Mouse (Mus musculus): ENCODE data around the gene Astn2. TPM values are rescaled to one million over a fixed set of nuclear protein-coding genes. Genes with fewer than 3 reads are reported as not detected.

The Astn2 gene
- polyA plus RNA-seq, 1 experiment from 2014 or later = 0.24 TPM

DNA sequence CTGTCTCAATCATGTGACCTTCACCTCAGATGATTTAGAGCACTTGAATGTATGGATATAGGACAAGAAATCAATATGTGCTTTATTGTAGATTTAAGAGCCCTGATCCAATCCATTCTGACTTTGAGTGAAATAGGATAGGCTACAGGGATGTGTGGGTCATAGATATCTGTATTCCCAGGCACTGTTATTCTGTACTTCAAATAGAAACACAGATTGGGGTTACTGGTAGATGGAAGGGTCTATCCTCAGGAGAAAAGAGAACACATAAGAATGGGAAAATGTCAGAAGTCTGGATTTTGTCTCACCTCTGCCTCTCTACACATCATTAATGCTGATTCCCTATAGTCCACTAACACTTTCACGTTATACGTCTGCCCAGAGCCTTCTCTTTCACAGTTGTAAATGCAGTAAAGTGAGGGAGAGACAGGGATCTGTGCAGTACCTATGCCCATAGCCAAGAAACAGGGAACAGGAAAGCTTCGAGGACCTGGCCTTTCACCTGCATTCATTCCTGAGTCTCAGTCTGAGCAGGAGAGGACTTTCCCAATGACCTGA is 981.3 kb downstream of the Astn2 start:
- Histone ChIP-seq H3K4me3 (replicated peaks; ENCODE audit: low read depth, low read length) (no peak overlapping the region), H3K27ac (no peak overlapping the region), H3K36me3 (ENCODE audit: insufficient read depth, low read length) (no peaks in the 10 kb centered on the region), H3K4me1 (replicated peaks; ENCODE audit: insufficient read depth, low read length) (peaks cover 10% of the 10 kb centered on the region; the same call in 1 of the 2 replicates), H3K4me2 (ENCODE audit: low read length) (no peak overlapping the region), H3K9ac (ENCODE audit: low read depth, low read length) (no peak overlapping the region), H3K9me3 (replicated peaks; ENCODE audit: low read length) (no peaks in the 10 kb centered on the region), H3K27me3 (ENCODE audit: insufficient read depth, low read length) (no peaks in the 10 kb centered on the region)
- 79% methylated on average over 3 of the region's 3 CpGs for WGBS
- no peak for TF ChIP-seq CTCF (IDR thresholded peaks at IDR 0.05; ENCODE audit: low read depth)
- DNase-seq (ENCODE audit: low spot score) (no peak), ATAC-seq (replicated peaks; ENCODE audit: low FRiP score, low read depth) (no peak)

GRCm38 (mm10) chr4:65421272-65421671 is 983.1 kb downstream of the Astn2 start:
- Histone ChIP-seq H3K27me3 (ENCODE audit: insufficient read depth, low read length) (no peaks in the 10 kb centered on the region), H3K9me3 (replicated peaks; ENCODE audit: low read length) (no peaks in the 10 kb centered on the region), H3K4me1 (replicated peaks; ENCODE audit: insufficient read depth, low read length) (peaks cover 6% of the 10 kb centered on the region; the same call in 1 of the 2 replicates), H3K9ac (ENCODE audit: low read depth, low read length) (no peak overlapping the region), H3K4me3 (replicated peaks; ENCODE audit: low read depth, low read length) (no peak overlapping the region), H3K36me3 (ENCODE audit: insufficient read depth, low read length) (no peaks in the 10 kb centered on the region), H3K27ac (peak overlapping the region; percentile 51), H3K4me2 (ENCODE audit: low read length) (no peak overlapping the region)
- no peak for TF ChIP-seq CTCF (IDR thresholded peaks at IDR 0.05; ENCODE audit: low read depth)
- peak; percentile 45 for DNase-seq (ENCODE audit: low spot score)
- WGBS = 58% methylated on average over 2 of the region's 2 CpGs
- ATAC-seq (replicated peaks; ENCODE audit: low FRiP score, low read depth) = no peak

GRCm38 (mm10) chr4:65420511-65420931 is 983.9 kb downstream of the Astn2 start:
- H3K4me2 ChIP-seq (ENCODE audit: low read length) = no peak overlapping the region
- peak overlapping the region; percentile 84 for H3K27ac ChIP-seq
- no peaks in the 10 kb centered on the region for H3K9me3 ChIP-seq (replicated peaks; ENCODE audit: low read length)
- TF ChIP-seq CTCF (IDR thresholded peaks at IDR 0.05; ENCODE audit: low read depth) = no peak
- H3K4me3 ChIP-seq (replicated peaks; ENCODE audit: low read depth, low read length) = no peak overlapping the region
- peaks cover 6% of the 10 kb centered on the region; the same call in 1 of the 2 replicates for H3K4me1 ChIP-seq (replicated peaks; ENCODE audit: insufficient read depth, low read length)
- ATAC-seq (replicated peaks; ENCODE audit: low FRiP score, low read depth) (peak; percentile 52; the same call in 1 of the 2 replicates), DNase-seq (ENCODE audit: low spot score) (peak; percentile 91)
- 15% methylated on average over 3 of the region's 3 CpGs for WGBS
- H3K27me3 ChIP-seq (ENCODE audit: insufficient read depth, low read length) = no peaks in the 10 kb centered on the region
- no peaks in the 10 kb centered on the region for H3K36me3 ChIP-seq (ENCODE audit: insufficient read depth, low read length)
- no peak overlapping the region for H3K9ac ChIP-seq (ENCODE audit: low read depth, low read length)

DNA sequence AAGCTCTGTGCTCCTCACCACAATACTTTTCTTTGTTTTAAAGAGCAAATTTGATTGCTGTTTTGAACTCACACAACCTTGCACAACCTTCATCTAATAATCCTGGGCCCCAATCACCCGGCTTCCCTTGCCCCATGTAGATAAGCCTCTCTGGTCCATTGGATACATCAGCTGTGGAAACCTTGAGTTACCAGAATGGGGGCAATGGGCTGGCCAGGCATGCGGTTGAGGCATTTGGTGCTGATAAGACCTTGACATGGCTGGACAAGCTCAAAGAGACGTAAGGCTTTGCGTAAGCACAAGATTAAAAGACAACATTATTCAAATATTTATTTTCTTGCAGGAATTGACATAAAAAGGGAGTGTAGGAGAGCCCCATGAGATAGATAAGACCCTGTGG is 988.9 kb downstream of the Astn2 start:
- no peak overlapping the region for H3K4me2 ChIP-seq (ENCODE audit: low read length)
- no peaks in the 10 kb centered on the region for H3K36me3 ChIP-seq (ENCODE audit: insufficient read depth, low read length)
- no peak for DNase-seq (ENCODE audit: low spot score)
- 68% methylated on average over 4 of the region's 4 CpGs for WGBS
- ATAC-seq (replicated peaks; ENCODE audit: low FRiP score, low read depth) = no peak
- H3K27ac ChIP-seq = no peak overlapping the region
- H3K4me3 ChIP-seq (replicated peaks; ENCODE audit: low read depth, low read length) = no peak overlapping the region
- peaks cover 6% of the 10 kb centered on the region; the same call in 1 of the 2 replicates for H3K4me1 ChIP-seq (replicated peaks; ENCODE audit: insufficient read depth, low read length)
- TF ChIP-seq CTCF (IDR thresholded peaks at IDR 0.05; ENCODE audit: low read depth) = no peak
- no peak overlapping the region for H3K9ac ChIP-seq (ENCODE audit: low read depth, low read length)
- H3K9me3 ChIP-seq (replicated peaks; ENCODE audit: low read length) = no peaks in the 10 kb centered on the region
- no peaks in the 10 kb centered on the region for H3K27me3 ChIP-seq (ENCODE audit: insufficient read depth, low read length)

- ATAC-seq (replicated peaks; ENCODE audit: low FRiP score, low read depth) (peak; percentile 65; the same call in 1 of the 2 replicates), DNase-seq (ENCODE audit: low spot score) (peak; percentile 89)
- 0 out of 2 replicates have a peak, but pooled peaks cover 5% of the 10 kb centered on the region for H3K4me1 ChIP-seq (replicated peaks; ENCODE audit: insufficient read depth, low read length)
- no peaks in the 10 kb centered on the region for H3K9me3 ChIP-seq (replicated peaks; ENCODE audit: low read length)
- no peak overlapping the region for H3K9ac ChIP-seq (ENCODE audit: low read depth, low read length)
- H3K27ac ChIP-seq = no peak overlapping the region
- no peaks in the 10 kb centered on the region for H3K36me3 ChIP-seq (ENCODE audit: insufficient read depth, low read length)
- H3K4me2 ChIP-seq (ENCODE audit: low read length) = no peak overlapping the region
- H3K27me3 ChIP-seq (ENCODE audit: insufficient read depth, low read length) = no peaks in the 10 kb centered on the region
- TF ChIP-seq CTCF (IDR thresholded peaks at IDR 0.05; ENCODE audit: low read depth) = no peak
- no peak overlapping the region for H3K4me3 ChIP-seq (replicated peaks; ENCODE audit: low read depth, low read length)
- 32% methylated on average over 6 of the region's 6 CpGs for WGBS
Observed at GRCm38 (mm10) chr4:65402836-65403634, 1001.4 kb downstream of the Astn2 start.

GRCm38 (mm10) chr4:65402286-65402685 is 1002.1 kb downstream of the Astn2 start:
- H3K9me3 ChIP-seq (replicated peaks; ENCODE audit: low read length) = no peaks in the 10 kb centered on the region
- WGBS = 75% methylated on average over 5 of the region's 5 CpGs
- no peaks in the 10 kb centered on the region for H3K36me3 ChIP-seq (ENCODE audit: insufficient read depth, low read length)
- TF ChIP-seq CTCF (IDR thresholded peaks at IDR 0.05; ENCODE audit: low read depth) = no peak
- no peaks in the 10 kb centered on the region for H3K27me3 ChIP-seq (ENCODE audit: insufficient read depth, low read length)
- ATAC-seq (replicated peaks; ENCODE audit: low FRiP score, low read depth) = no peak
- H3K4me2 ChIP-seq (ENCODE audit: low read length) = no peak overlapping the region
- no peak overlapping the region for H3K27ac ChIP-seq
- no peak for DNase-seq (ENCODE audit: low spot score)
- H3K4me3 ChIP-seq (replicated peaks; ENCODE audit: low read depth, low read length) = no peak overlapping the region
- H3K4me1 ChIP-seq (replicated peaks; ENCODE audit: insufficient read depth, low read length) = 0 out of 2 replicates have a peak, but pooled peaks cover 5% of the 10 kb centered on the region
- H3K9ac ChIP-seq (ENCODE audit: low read depth, low read length) = no peak overlapping the region

Data from kidney, postnatal 0 days (tissue).